Mouse (Mus musculus): Measurements from ENCODE around the gene Sarm1. TPM values are rescaled to one million over a fixed set of nuclear protein-coding genes. Genes with fewer than 3 reads are reported as not detected.
"Not testable (repeated sequence)": the region's sequence is repeated elsewhere in the genome, so short reads cannot be mapped to it uniquely, and the experiment has no call there.

The Sarm1 gene
- polyA plus RNA-seq (2016; fragmentation: Nextera tagmentation; extraction: Ambion mirVana) = 16.9 and 23.9 TPM in 2 replicates

DNA sequence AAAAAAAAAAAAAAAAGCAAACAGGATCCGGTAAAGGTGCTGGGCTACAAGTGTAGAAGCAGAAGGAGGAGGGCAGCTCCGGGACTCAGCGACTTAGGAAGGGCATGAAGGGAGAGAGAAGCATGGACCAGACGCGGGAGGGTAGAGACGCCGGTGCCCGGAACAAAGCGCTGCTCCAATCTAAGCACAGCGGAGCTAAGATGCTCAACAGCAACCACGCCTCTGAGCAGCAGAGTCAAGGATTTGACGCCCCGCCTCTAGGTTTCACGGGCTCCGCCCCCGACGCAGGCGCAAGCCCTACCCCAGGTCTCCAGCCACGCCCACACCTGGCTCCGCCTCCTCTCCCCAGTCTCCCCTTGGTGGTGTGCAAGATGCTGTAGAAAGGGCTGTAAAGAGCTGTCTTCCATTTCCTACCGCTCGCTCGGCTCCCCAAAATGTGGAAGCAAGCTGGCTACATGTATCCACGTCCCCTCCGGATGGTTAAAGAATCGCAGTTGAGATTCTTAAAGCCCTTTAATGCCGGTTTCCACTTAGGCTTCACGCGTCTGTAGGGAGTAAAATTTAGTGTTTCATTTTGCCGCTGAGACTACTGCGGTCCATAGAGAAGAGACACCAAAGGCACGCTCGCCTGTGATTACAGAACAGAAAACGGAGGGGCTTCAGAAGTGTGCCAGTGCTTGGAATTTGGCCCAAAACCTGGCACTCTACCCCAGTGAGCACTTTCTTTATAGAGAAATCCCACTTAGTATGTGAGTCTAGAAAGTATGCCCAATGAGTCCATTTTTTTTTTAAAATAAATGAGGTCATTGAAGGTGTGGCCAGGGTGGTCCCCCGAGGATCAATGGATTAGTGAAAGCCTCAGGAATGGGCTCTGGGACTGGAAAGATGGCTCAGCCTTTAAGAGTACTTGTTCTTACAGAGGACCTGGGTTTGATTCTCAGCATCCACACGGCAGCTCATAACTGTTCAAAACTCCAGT is at the start of gene Sarm1:
Gene Sarm1 (minus strand): TSS at position 211 of the 979 bp plus-strand sequence.
- peak; percentile 96 for DNase-seq (ENCODE audit: low spot score)
- Histone ChIP-seq H3K4me1 (peaks cover 59% of the 10 kb centered on the region), H3K27ac (replicated peaks) (peak within 1 kb of the TSS; percentile 80), H3K27me3 (ENCODE audit: low read depth, poor library complexity, severe bottlenecking) (peaks cover 70% of the 10 kb centered on the region), H3K4me3 (peak within 1 kb of the TSS; percentile 73), H3K9me3 (replicated peaks) (no peaks in the 10 kb centered on the region), H3K36me3 (no peaks in the 10 kb centered on the region)
- 4% methylated on average over 36 of the region's 36 CpGs for WGBS

GRCm38 (mm10) chr11:78545181-78545580 is 47.6 kb upstream of the Sarm1 start:
- Histone ChIP-seq H3K36me3 (peaks cover 61% of the 10 kb centered on the region), H3K9me3 (replicated peaks) (no peaks in the 10 kb centered on the region), H3K27me3 (ENCODE audit: low read depth, poor library complexity, severe bottlenecking) (no peaks in the 10 kb centered on the region), H3K4me3 (no peak overlapping the region), H3K27ac (replicated peaks) (no peak overlapping the region), H3K4me1 (peaks cover 26% of the 10 kb centered on the region)
- WGBS = 82% methylated on average over 8 of the region's 8 CpGs
- no peak for DNase-seq (ENCODE audit: low spot score)

DNA sequence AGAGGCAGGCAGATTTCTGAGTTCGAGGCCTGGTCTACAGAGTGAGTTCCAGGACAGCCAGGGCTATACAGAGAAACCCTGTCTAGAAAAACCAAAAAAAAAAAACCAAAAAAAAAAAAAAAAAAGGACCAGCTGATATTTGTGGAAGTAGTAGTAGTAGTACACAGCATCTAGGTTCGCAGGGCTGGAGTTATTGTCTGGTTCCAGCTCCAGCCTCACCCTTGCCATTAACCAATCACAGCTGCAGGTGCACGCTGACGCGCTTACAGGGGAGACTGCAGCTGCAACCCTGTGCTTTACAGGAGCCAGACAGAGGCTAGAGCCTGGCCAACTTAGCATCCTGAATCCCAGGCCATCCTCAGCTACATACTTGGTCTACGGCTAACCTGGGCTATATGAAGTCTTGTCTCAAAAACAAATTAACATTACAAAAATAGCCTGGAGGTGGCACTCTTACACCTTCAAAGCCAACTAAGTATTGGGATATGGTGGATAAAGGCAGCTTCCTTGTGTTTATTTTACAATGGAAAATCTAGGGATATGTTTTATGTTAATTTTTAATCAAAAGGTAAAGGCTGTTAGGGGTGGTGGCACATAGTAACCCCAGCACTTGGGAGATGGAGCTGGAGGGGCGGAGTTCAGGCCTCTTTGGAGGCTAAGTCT is 47.0 kb upstream of the Sarm1 start:
- Histone ChIP-seq H3K27ac (replicated peaks) (no peak overlapping the region), H3K9me3 (replicated peaks) (no peaks in the 10 kb centered on the region), H3K4me3 (no peak overlapping the region), H3K27me3 (ENCODE audit: low read depth, poor library complexity, severe bottlenecking) (no peaks in the 10 kb centered on the region), H3K4me1 (peaks cover 20% of the 10 kb centered on the region), H3K36me3 (peaks cover 67% of the 10 kb centered on the region)
- 95% methylated on average over 7 of the region's 7 CpGs for WGBS
- no peak for DNase-seq (ENCODE audit: low spot score)

DNA sequence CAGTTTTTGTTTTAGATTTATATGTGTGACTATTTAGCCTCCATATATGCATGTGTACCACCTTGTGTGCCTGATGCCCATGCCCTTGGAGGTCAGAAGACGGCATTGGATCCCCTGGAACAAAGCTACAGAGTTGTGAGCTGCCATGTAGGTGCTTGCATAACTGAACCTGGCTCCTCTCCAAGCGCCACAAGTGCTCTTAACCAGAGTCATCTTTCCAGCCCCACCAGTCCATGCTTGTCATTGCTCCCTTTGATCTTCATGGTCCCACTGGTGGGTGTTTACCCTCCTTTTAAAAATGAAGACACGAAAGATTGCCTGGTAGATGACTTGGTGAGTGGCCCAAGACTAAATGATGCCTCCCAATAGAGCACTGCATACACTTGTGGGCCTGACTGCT is 42.8 kb upstream of the Sarm1 start:
- Histone ChIP-seq H3K27ac (replicated peaks) (no peak overlapping the region), H3K4me3 (no peak overlapping the region), H3K36me3 (peaks cover 69% of the 10 kb centered on the region), H3K9me3 (replicated peaks) (no peaks in the 10 kb centered on the region), H3K4me1 (peaks cover 14% of the 10 kb centered on the region), H3K27me3 (ENCODE audit: low read depth, poor library complexity, severe bottlenecking) (no peaks in the 10 kb centered on the region)
- no peak for DNase-seq (ENCODE audit: low spot score)
- 95% methylated on average over 3 of the region's 3 CpGs for WGBS

DNA sequence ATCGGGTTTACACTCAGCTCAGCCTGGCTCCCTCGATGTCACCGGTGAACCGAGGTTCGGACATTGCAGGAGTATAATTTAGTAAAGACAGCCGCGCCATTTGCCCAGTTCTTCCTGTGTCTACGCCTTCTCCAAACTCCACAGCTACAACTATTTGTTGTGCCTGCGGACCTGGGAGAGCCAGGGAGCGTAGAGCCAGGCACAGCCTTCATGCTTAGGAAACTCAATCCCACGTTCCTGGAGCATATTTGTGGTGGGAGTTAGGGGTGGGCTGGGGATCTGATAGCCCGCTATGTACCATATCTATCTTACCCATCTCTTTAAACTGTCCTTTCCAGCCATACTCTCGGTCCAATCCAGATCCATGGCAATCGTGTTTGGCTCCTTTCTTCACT is 39.1 kb upstream of the Sarm1 start:
- H3K27me3 ChIP-seq (ENCODE audit: low read depth, poor library complexity, severe bottlenecking) = no peaks in the 10 kb centered on the region
- H3K4me3 ChIP-seq = peak overlapping the region; percentile 70
- H3K27ac ChIP-seq (replicated peaks) = peak overlapping the region; percentile 89
- DNase-seq (ENCODE audit: low spot score) = no peak
- peaks cover 26% of the 10 kb centered on the region for H3K4me1 ChIP-seq
- H3K36me3 ChIP-seq = peaks cover 43% of the 10 kb centered on the region
- 7% methylated on average over 14 of the region's 14 CpGs for WGBS
- no peaks in the 10 kb centered on the region for H3K9me3 ChIP-seq (replicated peaks)

DNA sequence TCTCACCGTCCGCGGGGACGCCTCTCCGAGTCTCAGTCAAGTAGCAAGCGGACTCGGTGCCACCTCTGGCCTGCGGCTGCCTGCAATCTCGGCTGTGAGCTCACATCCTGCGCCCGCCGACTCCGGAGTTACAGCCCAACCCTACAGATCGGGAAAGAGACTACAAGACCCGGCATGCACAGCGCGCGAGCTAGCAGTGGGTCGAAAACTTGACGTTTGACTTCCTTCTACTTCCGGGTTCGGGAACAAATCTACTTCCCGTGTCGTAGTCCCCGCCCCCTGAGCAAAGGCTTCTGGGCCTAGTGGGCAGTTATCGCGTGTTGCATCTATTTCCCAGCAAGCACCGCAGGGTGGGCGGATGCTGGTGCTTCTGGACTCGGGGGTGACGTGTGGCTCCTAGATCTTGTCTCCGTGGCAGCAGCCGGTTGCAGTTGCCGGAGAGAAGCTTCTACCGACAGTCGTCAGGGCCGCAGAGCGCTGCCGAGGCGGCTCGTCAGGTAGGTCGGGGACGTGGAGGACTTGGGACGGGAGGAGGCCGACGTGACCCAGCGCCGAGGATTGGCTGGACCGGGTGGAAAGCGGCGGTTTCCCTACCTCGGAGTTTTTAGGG is 38.6 kb upstream of the Sarm1 start, which contains the start of the genes Tnfaip1 and Ift20:
Gene Tnfaip1 (minus strand): TSS at position 253 of the 610 bp plus-strand sequence.
Gene Ift20 (plus strand): TSS at position 282 of the 610 bp plus-strand sequence.
- H3K9me3 ChIP-seq (replicated peaks) = no peaks in the 10 kb centered on the region
- under 1% methylated on average over 52 of the region's 52 CpGs for WGBS
- H3K27me3 ChIP-seq (ENCODE audit: low read depth, poor library complexity, severe bottlenecking) = no peaks in the 10 kb centered on the region
- peaks cover 26% of the 10 kb centered on the region for H3K4me1 ChIP-seq
- H3K4me3 ChIP-seq = peak within 1 kb of the TSS; percentile 70
- H3K36me3 ChIP-seq = peaks cover 40% of the 10 kb centered on the region
- H3K27ac ChIP-seq (replicated peaks) = peak within 1 kb of the TSS; percentile 89
- DNase-seq (ENCODE audit: low spot score) = peak; percentile 99

DNA sequence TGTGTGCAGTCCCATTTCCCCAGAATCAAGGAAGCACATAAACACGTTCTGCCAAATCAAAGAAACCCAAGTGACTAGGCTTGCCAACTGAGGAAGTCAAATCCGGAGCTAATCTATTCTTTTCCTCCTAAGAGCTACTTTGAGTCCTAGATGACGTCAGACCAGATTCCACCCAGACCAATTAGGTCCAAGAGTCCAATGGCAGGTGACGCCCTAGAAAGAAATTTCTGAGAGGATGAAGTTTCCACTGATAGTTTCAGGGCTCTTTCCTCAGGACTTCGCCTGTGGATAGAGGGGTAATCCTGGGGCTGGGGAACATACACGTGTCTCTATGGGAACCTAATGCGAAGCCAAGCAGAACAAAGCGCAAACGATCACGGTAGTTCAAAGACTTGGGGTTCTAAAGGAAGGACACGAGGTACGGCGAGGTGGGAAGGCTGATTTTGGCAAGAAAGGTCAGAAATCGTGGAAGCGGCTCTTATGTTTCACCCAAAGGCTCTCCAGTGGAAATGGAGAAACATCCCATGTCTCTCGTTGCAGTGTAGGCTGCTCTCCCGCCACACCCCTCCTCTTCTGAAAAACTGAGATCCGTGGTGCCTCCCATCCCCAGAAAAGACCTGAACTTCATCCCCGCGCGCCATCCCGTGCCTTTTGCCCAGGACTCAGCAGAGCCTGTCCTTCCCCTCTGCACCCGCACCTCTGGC is 38.0 kb upstream of the Sarm1 start:
- WGBS = under 1% methylated on average over 23 of the region's 23 CpGs

DNA sequence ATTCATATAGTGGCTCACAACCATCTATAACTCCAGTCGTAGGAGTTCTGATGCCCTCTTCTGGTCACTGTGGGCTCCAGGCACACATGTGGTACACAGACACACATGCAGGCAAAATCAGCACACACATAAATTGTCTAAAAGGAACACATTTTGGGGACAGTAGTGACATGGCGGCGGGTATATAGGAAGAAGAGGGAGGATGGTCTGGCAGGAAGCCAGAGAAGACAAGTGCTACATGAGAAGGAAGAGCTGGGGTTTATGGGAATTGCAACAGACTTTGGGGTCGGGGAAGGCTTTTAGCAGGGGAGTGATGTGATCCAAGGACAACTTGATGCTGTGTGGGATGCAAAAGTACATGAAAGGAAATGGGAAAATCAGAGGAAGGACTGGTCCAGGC is 37.0 kb upstream of the Sarm1 start:
- Histone ChIP-seq H3K9me3 (replicated peaks) (no peaks in the 10 kb centered on the region), H3K4me1 (peaks cover 26% of the 10 kb centered on the region), H3K27ac (replicated peaks) (no peak overlapping the region), H3K4me3 (peak overlapping the region; percentile 70), H3K27me3 (ENCODE audit: low read depth, poor library complexity, severe bottlenecking) (no peaks in the 10 kb centered on the region), H3K36me3 (peaks cover 40% of the 10 kb centered on the region)
- no peak for DNase-seq (ENCODE audit: low spot score)
- WGBS = 92% methylated on average over 4 of the region's 4 CpGs

More for the DNA sequence above, 38.0 kb upstream of the Sarm1 start:
- Histone ChIP-seq H3K36me3 (peaks cover 40% of the 10 kb centered on the region), H3K4me1 (peaks cover 26% of the 10 kb centered on the region), H3K27me3 (ENCODE audit: low read depth, poor library complexity, severe bottlenecking) (no peaks in the 10 kb centered on the region), H3K4me3 (peak overlapping the region; percentile 70), H3K27ac (replicated peaks) (peak overlapping the region; percentile 89), H3K9me3 (replicated peaks) (no peaks in the 10 kb centered on the region)
- DNase-seq (ENCODE audit: low spot score) = peak; percentile 41

GRCm38 (mm10) chr11:78531515-78531914 is 34.0 kb upstream of the Sarm1 start:
- H3K4me1 ChIP-seq = peaks cover 12% of the 10 kb centered on the region
- H3K4me3 ChIP-seq; H3K9me3 ChIP-seq (replicated peaks); H3K27ac ChIP-seq (replicated peaks); H3K27me3 ChIP-seq (ENCODE audit: low read depth, poor library complexity, severe bottlenecking); DNase-seq (ENCODE audit: low spot score): not testable (repeated sequence)
- H3K36me3 ChIP-seq = peaks cover 58% of the 10 kb centered on the region
- WGBS = 93% methylated on average over 10 of the region's 10 CpGs

DNA sequence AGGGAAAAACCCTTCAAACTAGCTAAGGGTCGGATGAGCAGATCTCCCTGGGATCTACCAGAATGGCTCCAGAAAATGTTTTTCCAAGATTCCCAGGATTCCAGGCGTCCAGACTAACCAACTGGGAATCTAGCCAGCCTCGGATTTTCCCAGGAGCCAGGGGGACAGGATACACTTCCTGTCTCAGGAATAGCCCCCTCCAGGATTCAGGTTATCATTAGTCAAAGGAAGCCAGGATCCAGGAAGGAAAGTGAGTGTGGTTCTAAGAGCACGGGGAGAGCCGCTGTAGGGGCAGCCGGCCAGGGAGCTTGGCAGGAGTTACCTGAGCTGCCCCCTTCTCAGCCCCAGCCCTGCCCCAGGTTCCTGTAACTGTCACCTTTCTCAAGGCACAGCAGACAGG is 33.5 kb upstream of the Sarm1 start:
- H3K9me3 ChIP-seq (replicated peaks) = no peaks in the 10 kb centered on the region
- H3K4me3 ChIP-seq = no peak overlapping the region
- H3K36me3 ChIP-seq = peaks cover 63% of the 10 kb centered on the region
- H3K27me3 ChIP-seq (ENCODE audit: low read depth, poor library complexity, severe bottlenecking) = no peaks in the 10 kb centered on the region
- H3K27ac ChIP-seq (replicated peaks) = no peak overlapping the region
- DNase-seq (ENCODE audit: low spot score) = no peak
- WGBS = 85% methylated on average over 6 of the region's 6 CpGs
- H3K4me1 ChIP-seq = peaks cover 12% of the 10 kb centered on the region

- Histone ChIP-seq H3K4me1 (peaks cover 8% of the 10 kb centered on the region), H3K36me3 (peaks cover 73% of the 10 kb centered on the region), H3K27ac (replicated peaks) (no peak overlapping the region), H3K9me3 (replicated peaks) (no peaks in the 10 kb centered on the region), H3K4me3 (no peak overlapping the region), H3K27me3 (ENCODE audit: low read depth, poor library complexity, severe bottlenecking) (no peaks in the 10 kb centered on the region)
- WGBS = 93% methylated on average over 12 of the region's 12 CpGs
- DNase-seq (ENCODE audit: low spot score) = no peak
These were observed 32.4 kb upstream of the Sarm1 start for GRCm38 (mm10) chr11:78530001-78530400.

DNA sequence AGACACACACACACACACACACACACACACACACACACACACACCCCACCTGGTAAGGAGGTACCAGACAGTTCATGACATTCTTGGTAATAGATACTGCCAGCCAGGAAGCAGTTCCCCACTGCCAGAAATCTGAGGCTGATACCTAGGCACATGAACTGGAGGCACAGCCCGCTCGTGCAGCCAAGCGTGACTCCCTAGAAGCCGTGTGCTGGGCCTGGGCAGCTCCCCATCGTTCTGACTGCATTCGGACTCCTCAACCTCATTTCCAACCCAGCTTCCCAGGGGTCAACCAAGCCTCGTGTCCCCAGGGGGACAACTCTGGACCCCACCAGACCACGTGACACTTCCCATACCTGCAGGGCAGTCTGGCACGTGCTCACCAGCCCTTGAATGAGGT is 31.2 kb upstream of the Sarm1 start:
- WGBS = 93% methylated on average over 9 of the region's 9 CpGs
- H3K36me3 ChIP-seq = peaks cover 81% of the 10 kb centered on the region

More for the DNA sequence above, 31.2 kb upstream of the Sarm1 start:
- no peaks in the 10 kb centered on the region for H3K27me3 ChIP-seq (ENCODE audit: low read depth, poor library complexity, severe bottlenecking)
- no peak overlapping the region for H3K4me3 ChIP-seq
- no peak for DNase-seq (ENCODE audit: low spot score)
- H3K4me1 ChIP-seq = no peaks in the 10 kb centered on the region
- no peak overlapping the region for H3K27ac ChIP-seq (replicated peaks)
- no peaks in the 10 kb centered on the region for H3K9me3 ChIP-seq (replicated peaks)
